Mouse (Mus musculus) lung, adult 10 weeks (tissue): Measurements from ENCODE around the gene Itga6. TPM values are rescaled to one million over a fixed set of nuclear protein-coding genes. Genes with fewer than 3 reads are reported as not detected.

Experiments
- polyA plus RNA-seq: library from polyadenylated mRNA; stranded (reverse); fragments of 350-450 nt; fragmentation: Illumina TruSeq; extraction: RNeasy Lipid Tissue Mini Kit (QIAGEN cat#74804); gene quantifications from one replicate; pipeline ENCODE4 v1.2.3, GENCODE M21; 2014; ENCODE audit warnings: low read depth, low replicate concordance; ENCODE audit not compliant: insufficient read depth

The Itga6 gene
- polyA plus RNA-seq: 51.7 TPM

GRCm38 (mm10) chr2:71745610-71746374 is at the start of gene Itga6:
Itga6 (plus strand) TSS chr2:71745616.

GRCm38 (mm10) chr2:71872801-71873443 is 127.5 kb downstream of the Itga6 start, which contains the start of gene Pdk1:
Pdk1 (plus strand) TSS chr2:71873224.

Other genes starting within 250 kb of the Itga6 start
- not detected for gene Dlx1, start 217.5 kb upstream of the Itga6 start, polyA plus RNA-seq
- not detected for gene Dlx2, start 198.9 kb upstream of the Itga6 start, polyA plus RNA-seq
- gene Pdk1, start 127.6 kb downstream of the Itga6 start, polyA plus RNA-seq: 10.8 TPM
- 5.2 TPM for gene Rapgef4, start 235.6 kb downstream of the Itga6 start, polyA plus RNA-seq